25 mouse cellular contexts compared by ENCODE assay signal in the genomic region with DNA sequence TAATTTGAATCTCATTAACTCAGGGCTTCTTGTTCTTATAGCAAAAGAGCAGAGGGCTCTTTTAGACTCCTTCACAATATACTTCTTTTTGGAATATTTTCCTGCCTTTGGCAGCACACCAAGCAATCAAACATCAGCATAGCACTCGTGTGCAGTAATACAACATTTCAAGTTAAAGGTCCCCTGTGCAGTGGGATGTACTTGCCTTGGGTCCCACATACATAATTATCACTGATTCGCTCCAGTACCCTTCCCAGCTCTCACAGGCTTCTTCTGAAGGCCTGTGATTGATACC.
DNase-seq lines count a peak whose midpoint lies in the region; ATAC-seq lines count a peak whose summit lies in the region.
"Had no signal": no experiment of that assay in that cellular context is flagged by ENCODE, and none has a peak within 500 bp of the region (broad histone marks: within the 10 kb centered on the region; RNA-seq: fewer than 3 reads in every experiment).

No protein-coding gene starts in this region.

- no peak overlapping the region for H3K4me3 ChIP-seq in forebrain, embryonic 13.5 days
- no peak overlapping the region for H3K4me3 ChIP-seq in forebrain, embryonic 10.5 days
- H3K4me3 ChIP-seq in kidney, embryonic 15.5 days (replicated peaks): no peak overlapping the region
- H3K4me3 ChIP-seq in embryonic facial prominence, embryonic 15.5 days (replicated peaks): no peak overlapping the region
- no peak overlapping the region for H3K4me3 ChIP-seq in stomach, embryonic 15.5 days (replicated peaks)
- H3K4me3 ChIP-seq: hindbrain, embryonic 10.5 days; liver, embryonic 15.5 days; megakaryocyte, embryonic 14.5 days; midbrain, embryonic 15.5 days; myocyte; neural tube, embryonic 13.5 days had no signal

- H3K4me1 ChIP-seq in forebrain, embryonic 13.5 days: peaks cover 11% of the 10 kb centered on the region; the same call in 1 of the 2 replicates
- no peaks in the 10 kb centered on the region; the same call in 1 of the 2 replicates for H3K4me1 ChIP-seq in forebrain, embryonic 10.5 days
- no peaks in the 10 kb centered on the region for H3K4me1 ChIP-seq in kidney, embryonic 15.5 days
- H3K4me1 ChIP-seq in embryonic facial prominence, embryonic 15.5 days: no peaks in the 10 kb centered on the region
- H3K4me1 ChIP-seq in stomach, embryonic 15.5 days: no peaks in the 10 kb centered on the region
- H3K4me1 ChIP-seq: hindbrain, embryonic 10.5 days; liver, embryonic 15.5 days; megakaryocyte, embryonic 14.5 days; midbrain, embryonic 15.5 days had no signal

- no peaks in the 10 kb centered on the region for H3K9me3 ChIP-seq in forebrain, embryonic 13.5 days (replicated peaks)
- no peaks in the 10 kb centered on the region for H3K9me3 ChIP-seq in forebrain, embryonic 10.5 days
- no peaks in the 10 kb centered on the region for H3K9me3 ChIP-seq in kidney, embryonic 15.5 days (replicated peaks)
- H3K9me3 ChIP-seq in embryonic facial prominence, embryonic 15.5 days (replicated peaks): no peaks in the 10 kb centered on the region
- no peaks in the 10 kb centered on the region for H3K9me3 ChIP-seq in stomach, embryonic 15.5 days
- H3K9me3 ChIP-seq: hindbrain, embryonic 10.5 days; liver, embryonic 15.5 days; midbrain, embryonic 15.5 days; neural tube, embryonic 13.5 days had no signal

- no peak overlapping the region for H3K4me2 ChIP-seq in forebrain, embryonic 13.5 days
- no peak overlapping the region for H3K4me2 ChIP-seq in kidney, embryonic 15.5 days
- H3K4me2 ChIP-seq in embryonic facial prominence, embryonic 15.5 days (replicated peaks): no peak overlapping the region
- no peak overlapping the region for H3K4me2 ChIP-seq in stomach, embryonic 15.5 days
- H3K4me2 ChIP-seq: liver, embryonic 15.5 days; midbrain, embryonic 15.5 days; neural tube, embryonic 13.5 days had no signal

- no peak overlapping the region for H3K27ac ChIP-seq in forebrain, embryonic 13.5 days
- no peak overlapping the region for H3K27ac ChIP-seq in forebrain, embryonic 10.5 days
- peak overlapping the region; percentile 28 for H3K27ac ChIP-seq in kidney, embryonic 15.5 days
- H3K27ac ChIP-seq in embryonic facial prominence, embryonic 15.5 days (replicated peaks): no peak overlapping the region
- peak overlapping the region; percentile 79 for H3K27ac ChIP-seq in stomach, embryonic 15.5 days
- H3K27ac ChIP-seq: hindbrain, embryonic 10.5 days; liver, embryonic 15.5 days; midbrain, embryonic 15.5 days; neural tube, embryonic 13.5 days had no signal

- 42% methylated on average over 2 of the region's 2 CpGs for WGBS in forebrain, embryonic 13.5 days
- WGBS in forebrain, embryonic 10.5 days: 80% methylated on average over 2 of the region's 2 CpGs
- WGBS in kidney, embryonic 15.5 days: 62% methylated on average over 2 of the region's 2 CpGs
- 60% methylated on average over 2 of the region's 2 CpGs for WGBS in embryonic facial prominence, embryonic 15.5 days
- WGBS in stomach, embryonic 15.5 days: 59% methylated on average over 2 of the region's 2 CpGs

- no peak for DNase-seq in forebrain, embryonic 10.5 days (ENCODE audit: extremely low spot score, low spot score)
- no peak for DNase-seq in kidney, postnatal 25 days
- no peak for DNase-seq in adrenal gland, postnatal 36 days
- DNase-seq: adrenal gland, postnatal 14 days; cerebellum, adult 9-10 months; gastrocnemius, postnatal 25 days; heart, adult 18-20 months; kidney, adult 11 months; layer of hippocampus, adult 9-11 months; liver; lung, postnatal 14 days; retina, postnatal 1 day had no signal

- H3K9ac ChIP-seq in forebrain, embryonic 13.5 days: no peak overlapping the region
- H3K9ac ChIP-seq in kidney, embryonic 15.5 days: no peak overlapping the region
- H3K9ac ChIP-seq in embryonic facial prominence, embryonic 15.5 days: no peak overlapping the region
- H3K9ac ChIP-seq in stomach, embryonic 15.5 days: no peak overlapping the region
- H3K9ac ChIP-seq: liver, embryonic 15.5 days; midbrain, embryonic 15.5 days; neural tube, embryonic 13.5 days had no signal

- H3K36me3 ChIP-seq in forebrain, embryonic 13.5 days (ENCODE audit: poor library complexity, severe bottlenecking): no peaks in the 10 kb centered on the region
- H3K36me3 ChIP-seq in forebrain, embryonic 10.5 days (replicated peaks): no peaks in the 10 kb centered on the region
- no peaks in the 10 kb centered on the region for H3K36me3 ChIP-seq in kidney, embryonic 15.5 days
- no peaks in the 10 kb centered on the region for H3K36me3 ChIP-seq in embryonic facial prominence, embryonic 15.5 days
- no peaks in the 10 kb centered on the region for H3K36me3 ChIP-seq in stomach, embryonic 15.5 days
- H3K36me3 ChIP-seq: hindbrain, embryonic 10.5 days; liver, embryonic 15.5 days; midbrain, embryonic 15.5 days; neural tube, embryonic 13.5 days had no signal

- peak; percentile 68 for ATAC-seq in forebrain, embryonic 13.5 days
- no peak for ATAC-seq in kidney, embryonic 15.5 days (replicated peaks; ENCODE audit: low FRiP score)
- peak; percentile 34; the same call in 1 of the 2 replicates for ATAC-seq in embryonic facial prominence, embryonic 15.5 days (ENCODE audit: insufficient number of reproducible peaks, low FRiP score, low TSS enrichment, low read depth)
- ATAC-seq in stomach, embryonic 15.5 days (ENCODE audit: insufficient read depth, low FRiP score, low read depth): no peak
- ATAC-seq: CD4-positive, CD25-positive, alpha-beta regulatory T cell, adult 4 months; forebrain, embryonic 16.5 days; hindbrain, embryonic 16.5 days; midbrain, embryonic 15.5 days had no signal

- no peaks in the 10 kb centered on the region for H3K27me3 ChIP-seq in forebrain, embryonic 13.5 days
- no peaks in the 10 kb centered on the region for H3K27me3 ChIP-seq in forebrain, embryonic 10.5 days (ENCODE audit: poor library complexity, severe bottlenecking)
- no peaks in the 10 kb centered on the region for H3K27me3 ChIP-seq in kidney, embryonic 15.5 days
- no peaks in the 10 kb centered on the region for H3K27me3 ChIP-seq in embryonic facial prominence, embryonic 15.5 days
- no peaks in the 10 kb centered on the region for H3K27me3 ChIP-seq in stomach, embryonic 15.5 days (replicated peaks)
- H3K27me3 ChIP-seq: liver, embryonic 15.5 days; midbrain, embryonic 15.5 days; neural tube, embryonic 13.5 days had no signal

Comparison
In these comparisons a context has a peak if more than half of its experiments do, and no peak if none do; other contexts are left out.
1. ATAC-seq: peak in forebrain, embryonic 13.5 days (single experiment) and embryonic facial prominence, embryonic 15.5 days (single experiment); none in kidney, embryonic 15.5 days (single experiment) and stomach, embryonic 15.5 days (single experiment).
2. H3K27ac ChIP-seq: peak in kidney, embryonic 15.5 days (single experiment) and stomach, embryonic 15.5 days (single experiment); none in forebrain, embryonic 13.5 days (single experiment), forebrain, embryonic 10.5 days (single experiment) and embryonic facial prominence, embryonic 15.5 days (single experiment).